Mouse (Mus musculus) embryonic facial prominence, embryonic 13.5 days (tissue): Measurements from ENCODE around the gene Slc25a11. TPM values are rescaled to one million over a fixed set of nuclear protein-coding genes. Genes with fewer than 3 reads are reported as not detected.
A peak's percentile ranks its signal among the peaks of the same experiment; 100 is the strongest.

Source experiments
- ATAC-seq: fragments of 200-750 bp; cut with Nextera tagmentation; 2 replicates; pipeline ENCODE4 v1.8.0; 2017; ENCODE audit warnings: low read depth; ENCODE audit not compliant: insufficient number of reproducible peaks, insufficient read depth, low FRiP score, low TSS enrichment
- H3K27ac ChIP-seq: fragments of 300-500 bp; sonication (generic); 2 replicates; pipeline ENCODE4 v1.5.1; 2015; ENCODE audit warnings: moderate library complexity, mild to moderate bottlenecking, inconsistent platforms
- H3K27me3 ChIP-seq: fragments of 300-500 bp; sonication (generic); 2 replicates; pipeline ENCODE4 v1.6.1; 2015; ENCODE audit warnings: mild to moderate bottlenecking, inconsistent platforms
- H3K36me3 ChIP-seq: fragments of 300-500 bp; sonication (generic); 2 replicates; pipeline ENCODE4 v1.6.1; 2015; ENCODE audit warnings: mild to moderate bottlenecking, inconsistent platforms
- H3K4me1 ChIP-seq: fragments of 300-500 bp; sonication (generic); 2 replicates; pipeline ENCODE4 v1.6.1; 2015; ENCODE audit warnings: inconsistent platforms
- H3K4me2 ChIP-seq: fragments of 300-500 bp; sonication (generic); 2 replicates; pipeline ENCODE4 v1.6.1; 2015; ENCODE audit warnings: moderate library complexity, mild to moderate bottlenecking, inconsistent platforms
- H3K4me3 ChIP-seq: fragments of 300-500 bp; sonication (generic); 2 replicates; pipeline ENCODE4 v1.5.1; 2015; ENCODE audit warnings: mild to moderate bottlenecking, inconsistent platforms
- H3K9ac ChIP-seq: fragments of 300-500 bp; sonication (generic); 2 replicates; pipeline ENCODE4 v1.6.1; 2015; ENCODE audit warnings: mild to moderate bottlenecking, inconsistent platforms
- H3K9me3 ChIP-seq: fragments of 300-500 bp; sonication (generic); 2 replicates; pipeline ENCODE4 v1.6.1; 2016; ENCODE audit warnings: inconsistent platforms
- WGBS: fragments of 180-500 bp; shearing (Covaris S2); methylation state at CpG from one replicate; pipeline ENCODE4 v1.1.7; 2015; ENCODE audit warnings: mixed read lengths; 5-methylcytosine and 5-hydroxymethylcytosine counted together
- polyA plus RNA-seq: library from polyadenylated mRNA; unstranded; fragments of >200 nt; fragmentation: Nextera tagmentation; extraction: Ambion mirVana; gene quantifications from 2 replicates; pipeline ENCODE4 v1.2.1, GENCODE M21; 2015

Gene Slc25a11
- polyA plus RNA-seq, 1 experiment from 2014 or later, result 170 TPM

GRCm38 (mm10) chr11:70655571-70656455, 8.5 kb upstream of the Slc25a11 start:
- Histone ChIP-seq H3K27ac (peak overlapping the region; percentile 97), H3K9ac (peak overlapping the region; percentile 100), H3K4me3 (peak overlapping the region; percentile 100), H3K4me2 (peak overlapping the region; percentile 97), H3K27me3 (no peaks in the 10 kb centered on the region), H3K4me1 (peaks cover 56% of the 10 kb centered on the region), H3K9me3 (no peaks in the 10 kb centered on the region), H3K36me3 (peaks cover 26% of the 10 kb centered on the region)
- ATAC-seq, result 0 out of 2 replicates have a peak, but pooled peaks have one; percentile 10
- under 1% methylated on average over 61 of the region's 61 CpGs for WGBS

GRCm38 (mm10) chr11:70654923-70655570, 7.8 kb upstream of the Slc25a11 start:
- H3K27me3 ChIP-seq, result no peaks in the 10 kb centered on the region
- 1% methylated on average over 40 of the region's 48 CpGs for WGBS
- peak overlapping the region; percentile 97 for H3K4me2 ChIP-seq
- H3K9me3 ChIP-seq, result no peaks in the 10 kb centered on the region
- H3K27ac ChIP-seq, result peak overlapping the region; percentile 97
- peaks cover 62% of the 10 kb centered on the region for H3K4me1 ChIP-seq
- H3K36me3 ChIP-seq, result peaks cover 29% of the 10 kb centered on the region
- peak overlapping the region; percentile 100 for H3K4me3 ChIP-seq
- no peak for ATAC-seq
- H3K9ac ChIP-seq, result peak overlapping the region; percentile 100

- WGBS, result 0% methylated on average over 60 of the region's 61 CpGs
- peak within 1 kb of the TSS; percentile 100 for H3K9ac ChIP-seq
- peaks cover 36% of the 10 kb centered on the region for H3K36me3 ChIP-seq
- peak within 1 kb of the TSS; percentile 97 for H3K4me2 ChIP-seq
- peak within 1 kb of the TSS; percentile 100 for H3K4me3 ChIP-seq
- peak; percentile 33; the same call in 1 of the 2 replicates for ATAC-seq
- no peaks in the 10 kb centered on the region for H3K9me3 ChIP-seq
- H3K4me1 ChIP-seq, result peaks cover 69% of the 10 kb centered on the region
- H3K27me3 ChIP-seq, result no peaks in the 10 kb centered on the region
- H3K27ac ChIP-seq, result peak within 1 kb of the TSS; percentile 97
These were observed 7.1 kb upstream of the Slc25a11 start, which contains the start of gene Pfn1 for GRCm38 (mm10) chr11:70654198-70654922. Gene Pfn1 (minus strand): TSS chr11:70654644.

- Histone ChIP-seq H3K9me3 (no peaks in the 10 kb centered on the region), H3K4me2 (peak overlapping the region; percentile 97), H3K36me3 (peaks cover 44% of the 10 kb centered on the region), H3K27me3 (no peaks in the 10 kb centered on the region), H3K4me1 (peaks cover 73% of the 10 kb centered on the region), H3K27ac (peak overlapping the region; percentile 97), H3K9ac (peak overlapping the region; percentile 100), H3K4me3 (peak overlapping the region; percentile 100)
- WGBS, result under 1% methylated on average over 59 of the region's 63 CpGs
- peak; percentile 29; the same call in 1 of the 2 replicates for ATAC-seq
These were observed 6.3 kb upstream of the Slc25a11 start for GRCm38 (mm10) chr11:70653345-70654197.

- H3K9me3 ChIP-seq, result no peaks in the 10 kb centered on the region
- peak overlapping the region; percentile 97 for H3K27ac ChIP-seq
- H3K27me3 ChIP-seq, result no peaks in the 10 kb centered on the region
- no peak for ATAC-seq
- H3K36me3 ChIP-seq, result peaks cover 47% of the 10 kb centered on the region
- 46% methylated on average over 6 of the region's 6 CpGs for WGBS
- H3K9ac ChIP-seq, result peak overlapping the region; percentile 100
- H3K4me3 ChIP-seq, result peak overlapping the region; percentile 100
- H3K4me1 ChIP-seq, result peaks cover 73% of the 10 kb centered on the region
- H3K4me2 ChIP-seq, result peak overlapping the region; percentile 97
These were observed 5.6 kb upstream of the Slc25a11 start for GRCm38 (mm10) chr11:70652884-70653344.

GRCm38 (mm10) chr11:70652029-70652883, 5.0 kb upstream of the Slc25a11 start:
- Histone ChIP-seq H3K4me1 (peaks cover 69% of the 10 kb centered on the region), H3K9me3 (no peaks in the 10 kb centered on the region), H3K4me3 (peak overlapping the region; percentile 100), H3K36me3 (peaks cover 47% of the 10 kb centered on the region), H3K27me3 (no peaks in the 10 kb centered on the region), H3K4me2 (peak overlapping the region; percentile 97), H3K27ac (peak overlapping the region; percentile 97), H3K9ac (peak overlapping the region; percentile 100)
- ATAC-seq, result no peak
- WGBS, result 37% methylated on average over 12 of the region's 12 CpGs

GRCm38 (mm10) chr11:70651391-70651790, 4.1 kb upstream of the Slc25a11 start:
- Histone ChIP-seq H3K27ac (no peak overlapping the region), H3K4me1 (peaks cover 60% of the 10 kb centered on the region), H3K27me3 (no peaks in the 10 kb centered on the region), H3K4me3 (peak overlapping the region; percentile 100; the same call in 1 of the 2 replicates), H3K36me3 (peaks cover 47% of the 10 kb centered on the region), H3K9me3 (no peaks in the 10 kb centered on the region), H3K9ac (peak overlapping the region; percentile 27; the same call in 1 of the 2 replicates), H3K4me2 (peak overlapping the region; percentile 97)
- WGBS, result 75% methylated on average over 2 of the region's 2 CpGs
- ATAC-seq, result no peak

GRCm38 (mm10) chr11:70650322-70651175, 3.3 kb upstream of the Slc25a11 start:
- WGBS, result 77% methylated on average over 12 of the region's 12 CpGs
- Histone ChIP-seq H3K4me3 (no peak overlapping the region), H3K27me3 (no peaks in the 10 kb centered on the region), H3K4me1 (peaks cover 60% of the 10 kb centered on the region), H3K27ac (peak overlapping the region; percentile 48; the same call in 1 of the 2 replicates), H3K9ac (peak overlapping the region; percentile 27; the same call in 1 of the 2 replicates), H3K4me2 (peak overlapping the region; percentile 97; the same call in 1 of the 2 replicates), H3K9me3 (no peaks in the 10 kb centered on the region), H3K36me3 (peaks cover 50% of the 10 kb centered on the region)
- ATAC-seq, result no peak

- 80% methylated on average over 8 of the region's 8 CpGs for WGBS
- Histone ChIP-seq H3K36me3 (peaks cover 63% of the 10 kb centered on the region), H3K4me2 (peak overlapping the region; percentile 97), H3K4me3 (peak overlapping the region; percentile 88), H3K4me1 (peaks cover 66% of the 10 kb centered on the region), H3K9me3 (no peaks in the 10 kb centered on the region), H3K9ac (no peak overlapping the region), H3K27me3 (no peaks in the 10 kb centered on the region), H3K27ac (no peak overlapping the region)
- ATAC-seq, result no peak
These were observed 2.0 kb upstream of the Slc25a11 start for GRCm38 (mm10) chr11:70649185-70649734.
